Mouse (Mus musculus) CD4-positive, CD25-positive, alpha-beta regulatory T cell, adult 9 weeks (primary cell): ENCODE measurements around the gene Gpatch11. TPM values are rescaled to one million over a fixed set of nuclear protein-coding genes. Genes with fewer than 3 reads are reported as not detected.

ENCODE experiments used
- polyA plus RNA-seq: library from polyadenylated mRNA; unstranded; fragments of 100-300 nt; shearing (Covaris generic); gene quantifications from one replicate; pipeline ENCODE4 v1.2.1, GENCODE M21; 2017

The Gpatch11 gene
- 102 TPM for polyA plus RNA-seq

DNA sequence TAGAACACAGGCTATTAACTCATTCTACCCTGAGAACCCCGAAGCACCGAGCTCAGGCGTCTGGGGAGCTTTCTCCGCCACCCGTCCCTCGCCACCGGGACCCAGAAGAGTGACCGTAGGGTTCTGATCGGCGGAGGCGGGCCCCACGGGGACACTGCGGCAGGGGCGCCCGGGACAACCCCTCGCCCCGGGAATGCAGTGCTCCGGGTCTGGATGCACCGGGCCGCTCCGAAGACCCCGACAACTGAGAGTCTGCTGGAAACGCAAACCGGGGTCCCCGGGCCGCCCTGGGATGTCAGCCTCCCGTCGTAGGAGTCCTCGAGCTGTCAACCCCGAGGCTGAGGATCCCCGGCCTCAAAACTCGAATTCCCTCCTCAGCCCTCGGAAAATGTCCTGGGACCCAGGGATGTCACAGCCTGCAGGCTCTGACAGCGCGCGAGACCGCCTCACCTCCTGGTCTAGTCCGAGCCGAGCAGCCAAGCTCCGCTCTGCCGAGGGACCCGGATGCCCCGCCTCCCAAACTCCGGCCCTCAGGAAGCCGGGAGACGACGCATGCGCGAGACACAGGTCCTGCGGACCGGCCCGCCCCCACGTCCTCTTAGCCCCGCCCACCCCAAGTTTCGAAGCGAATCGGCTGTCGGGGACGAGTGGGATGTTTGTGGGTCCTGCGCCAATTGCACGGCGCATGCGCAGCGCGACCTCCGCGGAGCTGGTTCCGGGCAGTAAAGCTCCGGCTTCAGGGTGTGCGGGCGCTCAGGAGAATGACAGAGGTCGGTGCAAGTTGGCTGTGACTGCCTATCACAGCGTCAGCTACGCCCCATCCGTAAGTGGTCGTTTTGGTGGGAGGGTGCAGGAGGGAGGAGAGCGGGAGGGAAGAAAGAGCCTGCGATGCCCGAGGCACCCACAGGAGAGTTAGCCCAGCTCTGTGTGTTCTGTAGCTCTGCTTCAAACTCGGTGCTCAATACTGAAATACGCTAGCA is at the start of gene Gpatch11, which contains the start of gene Heatr5b:
Gpatch11 (plus strand) TSS at position 712 of the 980 bp plus-strand sequence.
Heatr5b (minus strand) TSS at position 509 of the 980 bp plus-strand sequence.

DNA sequence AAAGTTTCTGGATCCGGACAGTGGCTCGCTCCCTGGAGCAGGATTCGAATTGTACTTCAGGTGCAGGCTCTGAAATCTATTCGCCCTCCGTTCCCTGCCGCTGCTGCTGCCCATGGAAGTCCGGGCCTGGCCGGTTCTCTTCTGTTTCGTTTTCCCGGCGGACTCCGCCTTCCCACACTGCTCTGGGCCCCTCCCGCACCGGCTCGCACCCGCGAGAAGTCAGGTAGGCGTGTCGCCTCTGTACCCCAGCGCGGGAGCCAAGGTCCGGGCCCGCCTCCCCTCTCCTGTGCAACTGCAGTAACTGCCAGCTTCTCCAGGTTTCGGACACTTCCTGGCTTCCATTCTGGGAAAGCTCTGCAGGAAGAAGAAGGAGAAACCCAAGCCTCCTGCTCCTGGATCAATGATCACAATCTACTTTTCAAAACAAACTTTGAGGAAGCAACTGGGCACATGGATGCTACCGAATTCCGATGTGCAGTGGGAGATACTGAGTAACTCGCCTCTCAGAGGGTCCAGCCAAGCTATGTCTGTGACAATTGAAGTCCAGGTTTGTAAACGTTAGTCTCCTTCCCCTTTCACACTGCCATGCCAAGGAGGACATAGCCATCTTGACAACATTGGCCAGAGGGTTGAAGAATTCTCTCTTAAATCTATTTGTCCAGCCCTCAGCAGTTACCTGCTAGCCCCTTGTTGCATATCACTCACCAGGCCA is 47.2 kb downstream of the Gpatch11 start, which contains the start of gene Eif2ak2:
Eif2ak2 (minus strand) TSS at position 173 of the 712 bp plus-strand sequence.

Other genes starting within 250 kb of the Gpatch11 start
- gene Strn, start 98.4 kb upstream of the Gpatch11 start, polyA plus RNA-seq, result 6.8 TPM
- 32.5 TPM for gene Heatr5b, start 203 bp upstream of the Gpatch11 start, polyA plus RNA-seq
- 28.4 TPM for gene Eif2ak2, start 47.0 kb downstream of the Gpatch11 start, polyA plus RNA-seq
- gene Sult6b1, start 71.4 kb downstream of the Gpatch11 start, polyA plus RNA-seq, result 0.40 TPM
- 67.2 TPM for gene Cebpzos, start 80.9 kb downstream of the Gpatch11 start, polyA plus RNA-seq
- gene Cebpz, start 101.5 kb downstream of the Gpatch11 start, polyA plus RNA-seq, result 132 TPM
- 50.1 TPM for gene Ndufaf7, start 101.6 kb downstream of the Gpatch11 start, polyA plus RNA-seq
- 19.8 TPM for gene Prkd3, start 185.2 kb downstream of the Gpatch11 start, polyA plus RNA-seq
- gene Qpct, start 216.3 kb downstream of the Gpatch11 start, polyA plus RNA-seq, result 2.4 TPM